Mouse (Mus musculus) cerebellum, adult 18-20 months (tissue): ENCODE measurements around the gene Map3k6.

Source experiments
- DNase-seq, 2 experiments: peaks; one replicate each; pipeline ENCODE4 v3.0.0; 2021

Gene Map3k6

GRCm38 (mm10) chr4:133256820-133257219 is 16.2 kb downstream of the Map3k6 start:
- no peak for DNase-seq

GRCm38 (mm10) chr4:133257230-133257629 is 16.6 kb downstream of the Map3k6 start:
- no peak for DNase-seq

GRCm38 (mm10) chr4:133257798-133258408 is 17.3 kb downstream of the Map3k6 start:
- no peak for DNase-seq

- no peak for DNase-seq
Observed at GRCm38 (mm10) chr4:133261641-133262374, 21.2 kb downstream of the Map3k6 start.

- DNase-seq, result no peak
Observed at GRCm38 (mm10) chr4:133262375-133262765, 21.8 kb downstream of the Map3k6 start.

GRCm38 (mm10) chr4:133262882-133263281 is 22.3 kb downstream of the Map3k6 start, which contains the start of gene Sytl1:
Gene Sytl1, minus strand, starts transcription at chr4:133263113.
- DNase-seq, result no peak

- no peak for DNase-seq
Observed at GRCm38 (mm10) chr4:133263756-133264155, 23.1 kb downstream of the Map3k6 start.

GRCm38 (mm10) chr4:133264559-133264958 is 23.9 kb downstream of the Map3k6 start:
- DNase-seq, result no peak

- DNase-seq, result no peak
Observed at GRCm38 (mm10) chr4:133265297-133265696, 24.7 kb downstream of the Map3k6 start.

- DNase-seq, result no peak
Observed at GRCm38 (mm10) chr4:133265759-133266158, 25.1 kb downstream of the Map3k6 start.

- no peak for DNase-seq
Observed at GRCm38 (mm10) chr4:133266248-133266880, 25.7 kb downstream of the Map3k6 start.

- no peak for DNase-seq
Observed at GRCm38 (mm10) chr4:133268931-133269330, 28.3 kb downstream of the Map3k6 start.

GRCm38 (mm10) chr4:133269596-133269995 is 29.0 kb downstream of the Map3k6 start:
- DNase-seq, result no peak

GRCm38 (mm10) chr4:133270929-133271328 is 30.3 kb downstream of the Map3k6 start:
- DNase-seq, result no peak

GRCm38 (mm10) chr4:133277104-133278026 is 36.7 kb downstream of the Map3k6 start, which contains the start of gene Tmem222:
Gene Tmem222, minus strand, starts transcription at chr4:133277792.
- DNase-seq, result peak; percentile 93 to 96

- no peak for DNase-seq
Observed at GRCm38 (mm10) chr4:133278067-133278466, 37.4 kb downstream of the Map3k6 start.

- no peak for DNase-seq
Observed at GRCm38 (mm10) chr4:133278482-133278881, 37.9 kb downstream of the Map3k6 start.

GRCm38 (mm10) chr4:133281513-133281912 is 40.9 kb downstream of the Map3k6 start:
- DNase-seq, result no peak

GRCm38 (mm10) chr4:133281951-133282481 is 41.4 kb downstream of the Map3k6 start:
- no peak for DNase-seq

- no peak for DNase-seq
Observed at GRCm38 (mm10) chr4:133282656-133283055, 42.0 kb downstream of the Map3k6 start.

GRCm38 (mm10) chr4:133285299-133285698 is 44.7 kb downstream of the Map3k6 start:
- DNase-seq, result no peak

- DNase-seq, result no peak
Observed at GRCm38 (mm10) chr4:133285950-133286349, 45.3 kb downstream of the Map3k6 start.
